Mouse (Mus musculus): ENCODE results near the gene Txndc5. TPM values are rescaled to one million over a fixed set of nuclear protein-coding genes. Genes with fewer than 3 reads are reported as not detected.

Gene Txndc5
- total and polyA plus RNA-seq, 3 experiments = 120 to 145 (median 131) TPM

DNA sequence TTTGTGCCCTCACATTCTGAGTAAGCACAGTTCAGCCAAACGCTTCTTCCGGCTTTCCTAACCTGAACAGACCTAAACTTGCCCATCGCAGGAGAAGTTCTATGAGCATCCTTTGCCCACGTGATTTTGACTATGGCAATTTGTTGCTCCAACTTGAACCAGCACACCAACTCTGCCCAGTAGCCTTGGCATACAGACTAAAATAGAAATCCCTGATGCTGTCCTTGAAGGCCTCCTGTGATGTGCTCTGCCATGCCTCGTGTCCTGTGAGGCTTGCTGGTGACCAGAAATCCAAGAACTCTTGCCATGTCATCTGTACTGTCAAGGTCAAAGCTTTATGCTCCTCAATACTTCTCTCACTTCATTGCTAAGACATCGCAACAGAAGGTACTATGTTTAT lies 952 bp upstream of the Txndc5 start:
- no peak for DNase-seq (ENCODE audit: extremely low read depth)
- Histone ChIP-seq H3K4me2 (ENCODE audit: insufficient read depth, low read depth, poor library complexity, severe bottlenecking) (no peak overlapping the region), H3K36me3 (replicated peaks in 1 of 2; ENCODE audit: control insufficient read depth in 1 of 2, insufficient read depth in 1 of 2, low read length in 1 of 2) (peaks cover 5 to 15% of the 10 kb centered on the region in 2 experiments), H3K9me3 (replicated peaks; ENCODE audit: low read length) (peaks cover 5% of the 10 kb centered on the region), H3K9ac (ENCODE audit: insufficient read depth, low read depth) (no peak overlapping the region), H3K79me2 (replicated peaks; ENCODE audit: control insufficient read depth, extremely low read depth, insufficient read depth, poor library complexity, severe bottlenecking) (peaks cover 32% of the 10 kb centered on the region), H3K4me1 (ENCODE audit: control insufficient read depth in 1 of 2, insufficient read depth in 2 of 2) (peaks cover 13 to 33% of the 10 kb centered on the region in 2 experiments), H3K4me3 (replicated peaks in 1 of 3; ENCODE audit: low read depth in 2 of 3, low read length in 2 of 3, poor library complexity in 1 of 3) (no peak overlapping the region), H3K27me3 (replicated peaks) (no peaks in the 10 kb centered on the region), H3K27ac (ENCODE audit: insufficient read depth, low read depth) (no peak overlapping the region)
- in situ Hi-C loops (cut with MboI; ENCODE audit: low pct_ligation_motif_present, low pct_unique_long_range_greater_than_20kb, low sequenced_read_pairs) (no loop called here), dilution Hi-C loops (cut with MboI; ENCODE audit: extremely low pct_ligation_motif_present, extremely low pct_unique_long_range_greater_than_20kb, low sequenced_read_pairs) (no loop called here)
- no peak for TF ChIP-seq MAZ (IDR thresholded peaks at IDR 0.05; ENCODE audit: low read depth, low read length)
- no peak for TF ChIP-seq RAD21 (IDR thresholded peaks at IDR 0.05; ENCODE audit: low read depth, low read length)
- no peak for TF ChIP-seq PAX5 (IDR thresholded peaks at IDR 0.05; ENCODE audit: low read length)
- no peak for TF ChIP-seq TBP (conservative IDR thresholded peaks at IDR 0.05; ENCODE audit: low read depth, low read length)
- TF ChIP-seq GABPA (IDR thresholded peaks at IDR 0.05; ENCODE audit: insufficient replicate concordance, low read depth, low read length) = no peak
- TF ChIP-seq USF1 (IDR thresholded peaks at IDR 0.05; ENCODE audit: low read depth, low read length) = no peak
- no peak for TF ChIP-seq MAFK (IDR thresholded peaks at IDR 0.05; ENCODE audit: insufficient replicate concordance, low read length)
- no peak for TF ChIP-seq KAT2A (IDR thresholded peaks at IDR 0.05; ENCODE audit: insufficient replicate concordance, low read length)
- no peak for TF ChIP-seq ETS1 (conservative IDR thresholded peaks at IDR 0.05; ENCODE audit: low read depth, low read length)
- no peak for TF ChIP-seq NELFE (IDR thresholded peaks at IDR 0.05; ENCODE audit: low read depth, low read length)
- no peak for TF ChIP-seq ZNF384 (IDR thresholded peaks at IDR 0.05; ENCODE audit: low read depth, low read length)
- TF ChIP-seq JUN (IDR thresholded peaks at IDR 0.05; ENCODE audit: insufficient read depth, low read depth, low read length) = no peak
- TF ChIP-seq BHLHE40 (IDR thresholded peaks at IDR 0.05; ENCODE audit: low read depth, low read length) = no peak
- no peak for TF ChIP-seq ELF1 (IDR thresholded peaks at IDR 0.05; ENCODE audit: low read depth, low read length)
- no peak for TF ChIP-seq JUND (conservative IDR thresholded peaks at IDR 0.05; ENCODE audit: low read depth, low read length)
- no peak for TF ChIP-seq USF2 (conservative IDR thresholded peaks at IDR 0.05; ENCODE audit: low read depth, low read length)

DNA sequence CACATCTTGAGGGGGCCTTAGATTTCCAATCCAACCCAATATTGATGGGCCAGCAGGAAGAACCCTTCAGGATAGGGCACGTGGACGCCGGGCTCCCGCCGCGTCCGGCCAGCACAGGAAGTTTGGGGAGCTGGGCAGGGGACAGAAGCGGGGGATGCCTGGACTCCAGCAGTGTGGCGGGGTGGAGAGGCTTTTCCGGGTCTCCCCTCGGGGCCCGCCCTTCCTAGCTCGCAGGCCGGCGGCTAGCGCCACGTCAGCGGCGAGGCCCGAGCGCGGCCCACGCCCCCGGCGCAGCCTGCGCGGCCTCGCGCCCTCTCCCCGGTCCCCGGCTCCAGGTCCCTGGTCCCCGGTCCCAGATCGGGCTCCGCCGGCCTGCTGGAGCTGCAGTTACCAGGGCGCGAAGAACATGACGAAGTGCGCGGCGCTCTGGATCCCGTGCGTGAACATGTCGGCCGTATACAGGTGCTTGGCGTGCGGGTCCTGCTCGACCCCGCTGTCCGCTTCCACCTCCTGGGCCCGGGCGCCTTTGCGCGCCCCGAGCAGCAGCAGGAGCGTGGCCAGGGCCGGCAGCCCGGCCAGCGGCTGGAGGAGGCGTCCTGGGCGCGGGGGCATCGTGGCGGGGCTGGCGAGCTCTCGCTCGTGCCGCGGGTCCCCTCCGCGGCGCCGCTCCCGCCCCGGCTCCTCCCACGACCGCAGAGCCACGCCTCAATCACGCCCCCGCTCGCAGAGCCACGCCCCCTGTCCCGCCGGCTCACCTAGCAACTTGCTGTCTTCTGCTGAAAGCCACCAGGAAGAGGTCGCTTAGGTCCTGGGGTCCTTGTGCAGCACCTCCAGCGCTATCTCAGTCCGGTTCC lies 600 bp downstream of the Txndc5 start:
- Histone ChIP-seq H3K4me3 (replicated peaks in 1 of 3; ENCODE audit: low read depth in 2 of 3, low read length in 2 of 3, poor library complexity in 1 of 3) (peak overlapping the region; percentile 87 to 93 (median 89)), H3K4me1 (ENCODE audit: control insufficient read depth in 1 of 2, insufficient read depth in 2 of 2) (peaks cover 16 to 49% of the 10 kb centered on the region in 2 experiments), H3K27ac (ENCODE audit: insufficient read depth, low read depth) (peak overlapping the region; percentile 50), H3K36me3 (replicated peaks in 1 of 2; ENCODE audit: control insufficient read depth in 1 of 2, insufficient read depth in 1 of 2, low read length in 1 of 2) (peaks cover 12 to 30% of the 10 kb centered on the region in 2 experiments), H3K9ac (ENCODE audit: insufficient read depth, low read depth) (peak overlapping the region; percentile 93), H3K27me3 (replicated peaks) (no peaks in the 10 kb centered on the region), H3K4me2 (ENCODE audit: insufficient read depth, low read depth, poor library complexity, severe bottlenecking) (peak overlapping the region; percentile 93), H3K79me2 (replicated peaks; ENCODE audit: control insufficient read depth, extremely low read depth, insufficient read depth, poor library complexity, severe bottlenecking) (peaks cover 43% of the 10 kb centered on the region), H3K9me3 (replicated peaks; ENCODE audit: low read length) (peaks cover 18% of the 10 kb centered on the region)
- dilution Hi-C loops (cut with MboI; ENCODE audit: extremely low pct_ligation_motif_present, extremely low pct_unique_long_range_greater_than_20kb, low sequenced_read_pairs) = no loop called here
- peak; percentile 72 for DNase-seq (ENCODE audit: extremely low read depth)
- in situ Hi-C loops (cut with MboI; ENCODE audit: low pct_ligation_motif_present, low pct_unique_long_range_greater_than_20kb, low sequenced_read_pairs) = no loop called here
- TF ChIP-seq RAD21 (IDR thresholded peaks at IDR 0.05; ENCODE audit: low read depth, low read length) = no peak
- no peak for TF ChIP-seq USF2 (conservative IDR thresholded peaks at IDR 0.05; ENCODE audit: low read depth, low read length)
- TF ChIP-seq RCOR1 (conservative IDR thresholded peaks at IDR 0.05; ENCODE audit: low read depth, low read length) = no peak
- TF ChIP-seq JUND (conservative IDR thresholded peaks at IDR 0.05; ENCODE audit: low read depth, low read length) = no peak
- peak; percentile 87 for TF ChIP-seq ELF1 (IDR thresholded peaks at IDR 0.05; ENCODE audit: low read depth, low read length)
- peak; percentile 83 for TF ChIP-seq MXI1 (IDR thresholded peaks at IDR 0.05; ENCODE audit: low read depth, low read length)
- no peak for TF ChIP-seq MAFK (IDR thresholded peaks at IDR 0.05; ENCODE audit: insufficient replicate concordance, low read length)
- TF ChIP-seq USF1 (IDR thresholded peaks at IDR 0.05; ENCODE audit: low read depth, low read length) = no peak
- TF ChIP-seq NRF1 (IDR thresholded peaks at IDR 0.05; ENCODE audit: low read depth, low read length) = peak; percentile 42; the same call in 1 of the 2 replicates
- TF ChIP-seq ZC3H11A (IDR thresholded peaks at IDR 0.05; ENCODE audit: low read depth, low read length) = no peak
- TF ChIP-seq POLR2AphosphoS2 (IDR thresholded peaks at IDR 0.05; ENCODE audit: low read depth, low read length) = no peak
- TF ChIP-seq CHD1 (IDR thresholded peaks at IDR 0.05; ENCODE audit: low read depth, low read length) = no peak
- peak; percentile 83 for TF ChIP-seq UBTF (IDR thresholded peaks at IDR 0.05; ENCODE audit: low read depth, low read length)
- TF ChIP-seq CHD2 (IDR thresholded peaks at IDR 0.05; ENCODE audit: low read length) = no peak
- TF ChIP-seq ZNF384 (IDR thresholded peaks at IDR 0.05; ENCODE audit: low read depth, low read length) = no peak
- TF ChIP-seq SMC3 (IDR thresholded peaks at IDR 0.05; ENCODE audit: low read depth, low read length) = no peak
- peak; percentile 53 for TF ChIP-seq NELFE (IDR thresholded peaks at IDR 0.05; ENCODE audit: low read depth, low read length)
- no peak for TF ChIP-seq MAZ (IDR thresholded peaks at IDR 0.05; ENCODE audit: low read depth, low read length)
- no peak for TF ChIP-seq CTCF (conservative IDR thresholded peaks at IDR 0.05 in 1 of 2, IDR thresholded peaks at IDR 0.05 in 1 of 2; ENCODE audit: low read depth in 2 of 2, low read length in 2 of 2)
- no peak for TF ChIP-seq GABPA (IDR thresholded peaks at IDR 0.05; ENCODE audit: insufficient replicate concordance, low read depth, low read length)
- no peak for TF ChIP-seq ZKSCAN1 (IDR thresholded peaks at IDR 0.05; ENCODE audit: borderline replicate concordance, low read depth, low read length)
- TF ChIP-seq IRF4 (IDR thresholded peaks at IDR 0.05; ENCODE audit: low read depth, low read length) = no peak; the same call in 1 of the 2 replicates

Data from CH12.LX (cell line).